Mouse (Mus musculus) urinary bladder, postnatal 0 days (tissue): ENCODE results near the gene Gm9972. TPM values are rescaled to one million over a fixed set of nuclear protein-coding genes. Genes with fewer than 3 reads are reported as not detected.

Experiments
- polyA plus RNA-seq: library from polyadenylated mRNA; unstranded; fragments of >200 nt; fragmentation: Nextera tagmentation; extraction: Ambion mirVana; gene quantifications from 2 replicates; pipeline ENCODE4 v1.2.1, GENCODE M21; 2015

Gm9972 gene
- polyA plus RNA-seq: 1.1 and 1.3 TPM in 2 replicates

DNA sequence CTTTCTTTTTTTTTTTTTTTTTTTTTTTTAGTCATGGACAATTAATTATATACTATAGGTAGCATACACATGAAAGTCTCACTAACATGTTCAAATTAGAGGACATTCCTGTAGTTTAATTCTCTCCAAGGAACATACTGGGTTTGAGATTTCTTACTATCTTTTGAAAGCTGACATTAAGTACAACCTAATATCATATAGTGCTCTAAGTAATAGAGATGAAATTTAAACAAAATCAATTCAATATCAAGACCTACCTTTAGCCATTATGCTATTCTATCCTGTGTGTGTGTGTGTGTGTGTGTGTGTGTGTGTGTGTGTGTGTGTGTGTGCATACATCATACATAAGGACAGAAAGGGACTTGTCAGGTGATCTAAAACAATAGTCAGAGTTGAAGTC lies at the start of gene Gm9972:
Gene Gm9972, plus strand, starts transcription at position 301 of the 400 bp plus-strand sequence.

Other genes starting within 250 kb of the Gm9972 start
- 4.7 and 6.2 TPM in 2 replicates for gene Atp10b, start 114.1 kb downstream of the Gm9972 start, polyA plus RNA-seq